Mouse (Mus musculus): ENCODE data around the gene Dzip1. TPM values are rescaled to one million over a fixed set of nuclear protein-coding genes. Genes with fewer than 3 reads are reported as not detected.

Gene Dzip1
- polyA plus RNA-seq, 1 experiment from 2014 or later = 31.4 TPM

- H3K4me2 ChIP-seq (ENCODE audit: low read depth) = no peak overlapping the region
- no peaks in the 10 kb centered on the region for H3K4me1 ChIP-seq (ENCODE audit: control insufficient read depth, insufficient read depth, low read length)
- DNase-seq (ENCODE audit: low spot score) (no peak), ATAC-seq (ENCODE audit: insufficient read depth, low FRiP score, low TSS enrichment) (no peak)
- H3K27me3 ChIP-seq (ENCODE audit: control insufficient read depth, insufficient read depth, low read length) = no peaks in the 10 kb centered on the region
- no peak overlapping the region for H3K27ac ChIP-seq (ENCODE audit: low read depth, low read length)
- no peak overlapping the region for H3K9ac ChIP-seq (ENCODE audit: low read length)
- no peaks in the 10 kb centered on the region for H3K9me3 ChIP-seq (ENCODE audit: control insufficient read depth, low read length)
- 90% methylated on average over 6 of the region's 6 CpGs for WGBS
- no peak overlapping the region for H3K4me3 ChIP-seq (ENCODE audit: low read depth, low read length)
- H3K36me3 ChIP-seq (ENCODE audit: control insufficient read depth, insufficient read depth, low read length) = no peaks in the 10 kb centered on the region
These were observed 55.5 kb downstream of the Dzip1 start for GRCm38 (mm10) chr14:118869712-118870111.

- no peaks in the 10 kb centered on the region for H3K36me3 ChIP-seq (ENCODE audit: control insufficient read depth, insufficient read depth, low read length)
- 86% methylated on average over 13 of the region's 13 CpGs for WGBS
These were observed 57.0 kb downstream of the Dzip1 start for GRCm38 (mm10) chr14:118868102-118868724.

GRCm38 (mm10) chr14:118867366-118867765 lies 57.9 kb downstream of the Dzip1 start:
- Histone ChIP-seq H3K27ac (ENCODE audit: low read depth, low read length) (no peak overlapping the region), H3K4me2 (ENCODE audit: low read depth) (no peak overlapping the region), H3K4me1 (ENCODE audit: control insufficient read depth, insufficient read depth, low read length) (no peaks in the 10 kb centered on the region), H3K36me3 (ENCODE audit: control insufficient read depth, insufficient read depth, low read length) (no peaks in the 10 kb centered on the region), H3K9me3 (ENCODE audit: control insufficient read depth, low read length) (no peaks in the 10 kb centered on the region), H3K4me3 (ENCODE audit: low read depth, low read length) (no peak overlapping the region), H3K9ac (ENCODE audit: low read length) (no peak overlapping the region), H3K27me3 (ENCODE audit: control insufficient read depth, insufficient read depth, low read length) (no peaks in the 10 kb centered on the region)
- no peak for ATAC-seq (ENCODE audit: insufficient read depth, low FRiP score, low TSS enrichment)
- 64% methylated on average over 6 of the region's 6 CpGs for WGBS
- no peak for DNase-seq (ENCODE audit: low spot score)

More at GRCm38 (mm10) chr14:118868102-118868724, 57.0 kb downstream of the Dzip1 start:
- no peak overlapping the region for H3K27ac ChIP-seq (ENCODE audit: low read depth, low read length)
- DNase-seq (ENCODE audit: low spot score) (no peak), ATAC-seq (ENCODE audit: insufficient read depth, low FRiP score, low TSS enrichment) (no peak)
- no peak overlapping the region for H3K4me3 ChIP-seq (ENCODE audit: low read depth, low read length)
- no peak overlapping the region for H3K4me2 ChIP-seq (ENCODE audit: low read depth)
- no peak overlapping the region for H3K9ac ChIP-seq (ENCODE audit: low read length)
- H3K4me1 ChIP-seq (ENCODE audit: control insufficient read depth, insufficient read depth, low read length) = no peaks in the 10 kb centered on the region
- no peaks in the 10 kb centered on the region for H3K9me3 ChIP-seq (ENCODE audit: control insufficient read depth, low read length)
- no peaks in the 10 kb centered on the region for H3K27me3 ChIP-seq (ENCODE audit: control insufficient read depth, insufficient read depth, low read length)

- WGBS = 76% methylated on average over 10 of the region's 10 CpGs
- no peak for ATAC-seq (ENCODE audit: insufficient read depth, low FRiP score, low TSS enrichment)
These were observed 59.0 kb downstream of the Dzip1 start for GRCm38 (mm10) chr14:118866014-118866811.

DNA sequence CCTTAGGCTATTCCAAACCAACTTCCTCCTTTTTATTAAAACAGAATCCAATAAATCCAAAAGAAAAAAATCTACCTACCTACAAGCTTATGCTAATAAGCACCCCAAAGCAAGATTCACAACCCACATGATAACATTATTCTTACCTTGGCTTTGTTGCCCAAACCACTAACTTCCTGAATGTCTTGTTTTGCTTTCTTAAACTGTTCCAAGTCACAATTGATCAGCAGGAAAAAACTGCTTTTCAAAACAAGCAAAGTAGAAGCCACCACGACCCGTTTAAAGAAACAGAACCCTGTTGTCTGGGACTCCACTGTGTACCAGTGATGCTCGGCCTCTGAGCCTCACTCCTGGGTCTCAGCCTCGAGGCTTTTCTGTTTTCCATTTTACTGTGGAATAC lies 60.4 kb downstream of the Dzip1 start:
- Histone ChIP-seq H3K4me3 (ENCODE audit: low read depth, low read length) (no peak overlapping the region), H3K27ac (ENCODE audit: low read depth, low read length) (no peak overlapping the region), H3K4me1 (ENCODE audit: control insufficient read depth, insufficient read depth, low read length) (no peaks in the 10 kb centered on the region), H3K27me3 (ENCODE audit: control insufficient read depth, insufficient read depth, low read length) (no peaks in the 10 kb centered on the region), H3K9me3 (ENCODE audit: control insufficient read depth, low read length) (no peaks in the 10 kb centered on the region), H3K36me3 (ENCODE audit: control insufficient read depth, insufficient read depth, low read length) (no peaks in the 10 kb centered on the region), H3K4me2 (ENCODE audit: low read depth) (no peak overlapping the region), H3K9ac (ENCODE audit: low read length) (no peak overlapping the region)
- DNase-seq (ENCODE audit: low spot score) (no peak), ATAC-seq (ENCODE audit: insufficient read depth, low FRiP score, low TSS enrichment) (no peak)
- 65% methylated on average over 4 of the region's 4 CpGs for WGBS

More at GRCm38 (mm10) chr14:118866014-118866811, 59.0 kb downstream of the Dzip1 start:
- no peaks in the 10 kb centered on the region for H3K4me1 ChIP-seq (ENCODE audit: control insufficient read depth, insufficient read depth, low read length)
- H3K9me3 ChIP-seq (ENCODE audit: control insufficient read depth, low read length) = no peaks in the 10 kb centered on the region
- no peak for DNase-seq (ENCODE audit: low spot score)
- H3K4me2 ChIP-seq (ENCODE audit: low read depth) = no peak overlapping the region
- no peaks in the 10 kb centered on the region for H3K27me3 ChIP-seq (ENCODE audit: control insufficient read depth, insufficient read depth, low read length)
- H3K9ac ChIP-seq (ENCODE audit: low read length) = no peak overlapping the region
- H3K36me3 ChIP-seq (ENCODE audit: control insufficient read depth, insufficient read depth, low read length) = no peaks in the 10 kb centered on the region
- H3K4me3 ChIP-seq (ENCODE audit: low read depth, low read length) = no peak overlapping the region
- H3K27ac ChIP-seq (ENCODE audit: low read depth, low read length) = no peak overlapping the region

GRCm38 (mm10) chr14:118862253-118862652 lies 63.0 kb downstream of the Dzip1 start:
- no peaks in the 10 kb centered on the region for H3K27me3 ChIP-seq (ENCODE audit: control insufficient read depth, insufficient read depth, low read length)
- H3K9ac ChIP-seq (ENCODE audit: low read length) = no peak overlapping the region
- DNase-seq (ENCODE audit: low spot score) (no peak), ATAC-seq (ENCODE audit: insufficient read depth, low FRiP score, low TSS enrichment) (no peak)
- H3K4me1 ChIP-seq (ENCODE audit: control insufficient read depth, insufficient read depth, low read length) = no peaks in the 10 kb centered on the region
- H3K4me3 ChIP-seq (ENCODE audit: low read depth, low read length) = no peak overlapping the region
- WGBS = 59% methylated on average over 7 of the region's 7 CpGs
- H3K27ac ChIP-seq (ENCODE audit: low read depth, low read length) = no peak overlapping the region
- no peaks in the 10 kb centered on the region for H3K36me3 ChIP-seq (ENCODE audit: control insufficient read depth, insufficient read depth, low read length)
- no peak overlapping the region for H3K4me2 ChIP-seq (ENCODE audit: low read depth)
- no peaks in the 10 kb centered on the region for H3K9me3 ChIP-seq (ENCODE audit: control insufficient read depth, low read length)

DNA sequence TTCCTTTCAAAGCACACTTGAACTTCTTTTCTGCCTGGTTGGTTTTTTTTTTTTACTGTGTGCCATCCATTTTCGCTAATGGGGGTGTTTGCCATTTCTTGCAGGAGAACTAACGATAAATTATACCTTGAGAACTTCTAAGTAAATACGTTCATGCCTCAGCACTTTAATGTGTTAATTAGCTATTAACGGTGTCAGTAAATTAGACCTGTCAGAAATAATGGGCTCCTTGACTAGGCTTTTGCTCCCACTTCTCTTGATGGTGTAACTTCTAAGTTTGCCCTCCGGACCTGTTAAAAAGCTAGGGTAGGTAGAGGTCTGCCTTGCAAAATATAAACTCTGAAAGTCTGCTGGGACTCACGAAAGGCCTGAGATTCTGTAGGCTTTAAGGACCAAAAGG lies 66.9 kb downstream of the Dzip1 start:
- Histone ChIP-seq H3K4me3 (ENCODE audit: low read depth, low read length) (no peak overlapping the region), H3K9me3 (ENCODE audit: control insufficient read depth, low read length) (no peaks in the 10 kb centered on the region), H3K9ac (ENCODE audit: low read length) (no peak overlapping the region), H3K36me3 (ENCODE audit: control insufficient read depth, insufficient read depth, low read length) (no peaks in the 10 kb centered on the region), H3K27ac (ENCODE audit: low read depth, low read length) (no peak overlapping the region), H3K4me1 (ENCODE audit: control insufficient read depth, insufficient read depth, low read length) (peaks cover 9% of the 10 kb centered on the region; the same call in 1 of the 2 replicates), H3K4me2 (ENCODE audit: low read depth) (no peak overlapping the region), H3K27me3 (ENCODE audit: control insufficient read depth, insufficient read depth, low read length) (peaks cover 10% of the 10 kb centered on the region; the same call in 1 of the 2 replicates)
- WGBS = 43% methylated on average over 6 of the region's 6 CpGs
- ATAC-seq (ENCODE audit: insufficient read depth, low FRiP score, low TSS enrichment) = no peak
- no peak for DNase-seq (ENCODE audit: low spot score)

DNA sequence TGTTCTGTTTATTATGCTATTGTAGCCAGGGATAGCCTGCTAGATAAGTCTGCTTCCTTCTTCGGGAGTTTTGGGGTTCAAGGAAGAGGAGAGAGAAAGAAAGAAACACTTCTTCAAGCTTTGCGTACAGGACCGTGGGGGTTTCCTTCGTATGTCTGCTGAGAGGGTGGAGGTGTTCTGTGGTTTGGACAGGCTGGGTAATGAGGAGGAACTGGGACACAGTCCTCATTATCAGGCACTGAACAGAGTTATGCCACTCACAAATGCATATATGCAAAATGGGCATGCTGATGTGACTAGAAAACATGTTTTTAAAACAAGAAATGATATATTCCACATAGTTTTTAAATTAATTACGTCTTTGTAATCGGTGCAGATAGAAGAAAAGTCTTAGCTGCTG lies 68.7 kb downstream of the Dzip1 start:
- WGBS = 84% methylated on average over 6 of the region's 6 CpGs
- Histone ChIP-seq H3K27me3 (ENCODE audit: control insufficient read depth, insufficient read depth, low read length) (peaks cover 10% of the 10 kb centered on the region; the same call in 1 of the 2 replicates), H3K9me3 (ENCODE audit: control insufficient read depth, low read length) (no peaks in the 10 kb centered on the region), H3K27ac (ENCODE audit: low read depth, low read length) (no peak overlapping the region), H3K4me1 (ENCODE audit: control insufficient read depth, insufficient read depth, low read length) (peaks cover 9% of the 10 kb centered on the region; the same call in 1 of the 2 replicates), H3K36me3 (ENCODE audit: control insufficient read depth, insufficient read depth, low read length) (no peaks in the 10 kb centered on the region), H3K4me2 (ENCODE audit: low read depth) (no peak overlapping the region), H3K9ac (ENCODE audit: low read length) (no peak overlapping the region), H3K4me3 (ENCODE audit: low read depth, low read length) (no peak overlapping the region)
- DNase-seq (ENCODE audit: low spot score) = no peak
- no peak for ATAC-seq (ENCODE audit: insufficient read depth, low FRiP score, low TSS enrichment)
